Mouse (Mus musculus) R1 (cell line): ENCODE results near the gene Flt4.
"Not testable (repeated sequence)": the region's sequence is repeated elsewhere in the genome, so short reads cannot be mapped to it uniquely, and the experiment has no call there.

ENCODE experiments used
- DNase-seq: peaks from one replicate; pipeline ENCODE4 v3.0.0-alpha.2; 2018; ENCODE audit warnings: low read depth, low spot score

The Flt4 gene

GRCm38 (mm10) chr11:49608938-49609867, at the start of gene Flt4:
Gene Flt4 (plus strand): TSS chr11:49609263.
- peak; percentile 35 for DNase-seq

- DNase-seq, result peak; percentile 53
Measured at GRCm38 (mm10) chr11:49575054-49575453, 34.0 kb upstream of the Flt4 start.

- DNase-seq, result not testable (repeated sequence)
Measured at GRCm38 (mm10) chr11:49580452-49580851, 28.6 kb upstream of the Flt4 start.

- no peak for DNase-seq
Measured at GRCm38 (mm10) chr11:49590213-49590612, 18.9 kb upstream of the Flt4 start.

- DNase-seq, result not testable (repeated sequence)
Measured at GRCm38 (mm10) chr11:49597149-49597548, 11.9 kb upstream of the Flt4 start.

- DNase-seq, result not testable (repeated sequence)
Measured at GRCm38 (mm10) chr11:49608306-49608705, 757 bp upstream of the Flt4 start.

- DNase-seq, result peak; percentile 69
Measured at GRCm38 (mm10) chr11:49609868-49610824, 1.1 kb downstream of the Flt4 start.

GRCm38 (mm10) chr11:49611349-49611748, 2.3 kb downstream of the Flt4 start:
- not testable (repeated sequence) for DNase-seq

- no peak for DNase-seq
Measured at GRCm38 (mm10) chr11:49612154-49612553, 3.1 kb downstream of the Flt4 start.

- peak; percentile 25 for DNase-seq
Measured at GRCm38 (mm10) chr11:49613349-49613748, 4.3 kb downstream of the Flt4 start.

- no peak for DNase-seq
Measured at GRCm38 (mm10) chr11:49615856-49616725, 7.0 kb downstream of the Flt4 start.

GRCm38 (mm10) chr11:49618476-49618875, 9.4 kb downstream of the Flt4 start:
- no peak for DNase-seq

GRCm38 (mm10) chr11:49621953-49622352, 12.9 kb downstream of the Flt4 start:
- no peak for DNase-seq

- DNase-seq, result no peak
Measured at GRCm38 (mm10) chr11:49624156-49624555, 15.1 kb downstream of the Flt4 start.

- DNase-seq, result peak; percentile 66
Measured at GRCm38 (mm10) chr11:49625863-49626262, 16.8 kb downstream of the Flt4 start.

GRCm38 (mm10) chr11:49626748-49627147, 17.7 kb downstream of the Flt4 start:
- DNase-seq, result no peak

- peak; percentile 40 for DNase-seq
Measured at GRCm38 (mm10) chr11:49631154-49631553, 22.1 kb downstream of the Flt4 start.

GRCm38 (mm10) chr11:49632256-49632655, 23.2 kb downstream of the Flt4 start:
- no peak for DNase-seq

- peak; percentile 34 for DNase-seq
Measured at GRCm38 (mm10) chr11:49634101-49634500, 25.0 kb downstream of the Flt4 start.

GRCm38 (mm10) chr11:49635671-49636070, 26.6 kb downstream of the Flt4 start:
- DNase-seq, result no peak

GRCm38 (mm10) chr11:49636449-49636848, 27.4 kb downstream of the Flt4 start:
- peak; percentile 88 for DNase-seq
